Mouse (Mus musculus) midbrain, embryonic 15.5 days (tissue): ENCODE measurements at regions not wholly inside any gene's neighbourhood (a gene's known extent, or its start where the extent isn't known, plus 50 kb on each side); places are given as distances from the start of the nearest gene placed in this dataset.

Experiments
- ATAC-seq: fragments of 200-750 bp; cut with Nextera tagmentation; replicated peaks from 2 replicates; pipeline ENCODE4 v1.8.0; 2017; ENCODE audit warnings: moderate TSS enrichment
- H3K27ac ChIP-seq: fragments of 300-500 bp; sonication (generic); 2 replicates; pipeline ENCODE4 v1.5.1; 2015; ENCODE audit warnings: mild to moderate bottlenecking, inconsistent platforms
- H3K27me3 ChIP-seq: fragments of 300-500 bp; sonication (generic); replicated peaks from 2 replicates; pipeline ENCODE4 v1.6.1; 2015; ENCODE audit warnings: inconsistent platforms
- H3K36me3 ChIP-seq: fragments of 300-500 bp; sonication (generic); replicated peaks from 2 replicates; pipeline ENCODE4 v1.6.1; 2015; ENCODE audit warnings: inconsistent platforms
- H3K4me1 ChIP-seq: fragments of 300-500 bp; sonication (generic); 2 replicates; pipeline ENCODE4 v1.6.1; 2015; ENCODE audit warnings: inconsistent platforms
- H3K4me2 ChIP-seq: fragments of 300-500 bp; sonication (generic); 2 replicates; pipeline ENCODE4 v1.6.1; 2015; ENCODE audit warnings: inconsistent platforms, mild to moderate bottlenecking, moderate library complexity
- H3K4me3 ChIP-seq: fragments of 300-500 bp; sonication (generic); 2 replicates; pipeline ENCODE4 v1.5.1; 2015; ENCODE audit warnings: mild to moderate bottlenecking, inconsistent platforms
- H3K9ac ChIP-seq: fragments of 300-500 bp; sonication (generic); 2 replicates; pipeline ENCODE4 v1.6.1; 2015; ENCODE audit warnings: mild to moderate bottlenecking, inconsistent platforms
- H3K9me3 ChIP-seq: fragments of 300-500 bp; sonication (generic); 2 replicates; pipeline ENCODE4 v1.6.1; 2016; ENCODE audit warnings: inconsistent platforms
- WGBS: fragments of 180-500 bp; shearing (Covaris S2); methylation state at CpG from one replicate; pipeline ENCODE4 v1.1.7; 2015; ENCODE audit warnings: mixed read lengths; 5-methylcytosine and 5-hydroxymethylcytosine counted together

DNA sequence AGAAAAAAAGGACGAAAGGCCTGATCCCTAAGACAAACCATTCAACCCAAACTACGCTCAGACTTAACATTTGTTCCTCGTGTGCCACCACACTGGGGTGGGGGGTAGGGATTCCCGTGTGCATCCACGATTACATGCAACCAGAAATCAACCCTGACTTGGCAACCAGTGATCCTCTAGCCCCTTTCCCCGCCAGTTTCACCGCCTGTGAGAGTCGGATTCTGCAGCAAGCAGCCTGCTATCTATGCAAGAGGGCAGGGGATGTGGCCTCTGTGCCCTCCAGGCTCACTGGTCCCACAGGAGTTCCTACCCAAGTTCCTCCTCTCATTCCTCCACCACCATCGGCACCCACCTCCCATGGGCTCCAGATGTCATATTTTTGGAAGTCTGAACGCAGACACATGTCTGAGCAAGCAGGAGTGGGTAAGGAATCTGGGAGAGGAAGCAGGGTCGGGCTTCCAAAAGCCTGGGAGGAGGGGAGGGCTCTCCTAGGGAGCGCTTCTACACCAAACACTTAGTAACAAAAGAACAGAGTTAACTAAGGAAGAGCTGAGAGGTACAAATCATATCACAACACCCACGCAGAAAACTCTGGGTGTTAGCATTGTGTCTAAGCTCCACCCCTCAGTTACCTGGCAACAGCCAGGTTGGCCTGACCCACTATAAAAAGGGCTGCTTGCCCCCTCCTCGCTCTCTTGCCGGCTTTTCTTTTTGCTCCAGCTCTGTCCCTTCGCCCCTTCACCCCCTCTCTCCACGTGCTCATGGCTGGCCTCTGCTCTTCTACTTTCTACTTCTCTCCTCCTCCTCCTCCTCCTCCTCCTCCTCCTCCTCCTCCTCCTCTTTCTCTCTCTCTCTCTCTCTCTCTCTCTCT, 127.9 kb upstream of the Arid1b start:
- H3K4me1 ChIP-seq, result peaks cover 21% of the 10 kb centered on the region
- ATAC-seq, result peak; percentile 45
- peak overlapping the region; percentile 37 for H3K4me2 ChIP-seq
- H3K27me3 ChIP-seq, result no peaks in the 10 kb centered on the region
- H3K9me3 ChIP-seq, result no peaks in the 10 kb centered on the region
- H3K36me3 ChIP-seq, result no peaks in the 10 kb centered on the region
- H3K9ac ChIP-seq, result peak overlapping the region; percentile 20; the same call in 1 of the 2 replicates
- H3K27ac ChIP-seq, result peak overlapping the region; percentile 71
- 33% methylated on average over 17 of the region's 17 CpGs for WGBS
- peak overlapping the region; percentile 8; the same call in 1 of the 2 replicates for H3K4me3 ChIP-seq

DNA sequence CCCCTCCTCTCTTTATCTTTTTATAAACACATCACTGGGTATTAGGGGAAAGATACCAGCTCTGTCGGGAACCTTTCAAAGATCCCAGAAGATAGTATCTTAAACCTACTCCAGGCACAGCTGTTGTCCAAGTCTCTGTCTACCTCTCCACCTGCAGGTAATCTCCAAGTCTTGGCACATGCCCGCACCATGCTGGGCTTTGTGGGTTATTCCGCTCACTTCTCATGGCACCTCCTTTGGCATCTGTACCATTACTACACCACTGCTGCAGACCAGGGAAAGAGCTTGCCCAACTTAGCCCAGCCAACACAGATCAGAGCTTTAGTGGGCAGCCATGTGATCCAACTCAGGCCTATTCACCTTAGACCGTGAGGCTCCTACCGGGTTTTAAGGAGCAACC, 127.0 kb upstream of the Arid1b start:
- Histone ChIP-seq H3K36me3 (no peaks in the 10 kb centered on the region), H3K9me3 (no peaks in the 10 kb centered on the region), H3K9ac (no peak overlapping the region), H3K27ac (no peak overlapping the region), H3K4me2 (no peak overlapping the region), H3K4me1 (peaks cover 21% of the 10 kb centered on the region), H3K27me3 (no peaks in the 10 kb centered on the region), H3K4me3 (no peak overlapping the region)
- no peak for ATAC-seq
- WGBS, result 93% methylated on average over 5 of the region's 5 CpGs

DNA sequence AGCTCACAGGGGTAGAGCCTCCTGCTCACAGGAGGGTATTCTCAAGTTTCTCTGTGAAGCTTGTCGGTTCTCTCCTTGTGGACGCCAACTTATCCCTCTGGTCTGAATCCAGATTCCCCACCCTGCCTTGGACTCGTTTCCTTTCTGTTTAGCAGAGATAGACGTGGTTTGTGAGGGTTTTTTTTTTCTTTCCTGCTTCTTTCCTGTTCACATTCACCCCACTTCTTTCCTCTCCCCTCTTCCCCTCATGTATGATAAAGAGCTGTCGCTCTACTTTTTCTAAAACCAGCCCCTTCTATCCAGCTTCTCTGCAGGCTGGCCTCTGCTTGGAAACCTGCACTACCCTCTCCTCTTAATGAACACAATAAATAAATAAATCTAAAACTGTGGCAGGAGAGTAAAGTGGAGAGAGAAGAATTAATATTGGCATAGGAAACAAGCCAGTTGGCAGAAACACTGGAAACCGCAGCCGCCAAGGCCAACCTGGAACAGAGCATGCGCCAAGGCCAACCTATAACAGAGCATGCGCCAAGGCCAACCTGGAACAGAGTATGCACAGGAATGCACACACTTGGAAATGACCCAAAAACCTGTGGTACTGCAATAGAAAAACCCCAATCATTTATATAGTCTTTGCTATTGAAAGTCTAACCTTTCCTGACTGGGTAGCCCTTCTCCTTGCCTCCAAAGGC, 126.2 kb upstream of the Arid1b start:
- no peaks in the 10 kb centered on the region for H3K36me3 ChIP-seq
- no peaks in the 10 kb centered on the region for H3K9me3 ChIP-seq
- no peaks in the 10 kb centered on the region for H3K27me3 ChIP-seq
- H3K9ac ChIP-seq, result no peak overlapping the region
- H3K4me2 ChIP-seq, result no peak overlapping the region
- ATAC-seq, result no peak
- peaks cover 21% of the 10 kb centered on the region for H3K4me1 ChIP-seq
- no peak overlapping the region for H3K4me3 ChIP-seq
- H3K27ac ChIP-seq, result no peak overlapping the region
- 85% methylated on average over 9 of the region's 9 CpGs for WGBS

DNA sequence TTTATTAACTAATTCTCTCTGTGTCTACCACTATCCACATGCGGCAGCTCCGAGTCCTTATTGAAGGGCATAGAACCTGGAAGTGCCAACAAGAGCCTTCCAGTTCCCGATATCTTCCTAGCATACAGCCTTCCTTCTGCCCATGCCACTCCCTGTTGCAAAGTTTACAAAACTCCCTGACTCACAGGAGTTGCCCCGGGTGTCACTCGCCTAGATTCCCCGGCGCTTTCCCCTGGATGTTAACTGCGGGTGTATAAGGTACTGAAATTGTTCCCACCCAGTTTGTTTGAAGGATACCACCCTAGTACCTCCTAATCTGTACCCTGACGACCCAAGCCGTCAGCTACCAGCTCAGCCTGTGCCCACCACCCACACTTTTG, 125.7 kb upstream of the Arid1b start:
- Histone ChIP-seq H3K9me3 (no peaks in the 10 kb centered on the region), H3K27ac (no peak overlapping the region), H3K36me3 (no peaks in the 10 kb centered on the region), H3K27me3 (no peaks in the 10 kb centered on the region), H3K4me1 (peaks cover 21% of the 10 kb centered on the region), H3K9ac (no peak overlapping the region), H3K4me3 (no peak overlapping the region), H3K4me2 (no peak overlapping the region)
- no peak for ATAC-seq
- 93% methylated on average over 10 of the region's 10 CpGs for WGBS

DNA sequence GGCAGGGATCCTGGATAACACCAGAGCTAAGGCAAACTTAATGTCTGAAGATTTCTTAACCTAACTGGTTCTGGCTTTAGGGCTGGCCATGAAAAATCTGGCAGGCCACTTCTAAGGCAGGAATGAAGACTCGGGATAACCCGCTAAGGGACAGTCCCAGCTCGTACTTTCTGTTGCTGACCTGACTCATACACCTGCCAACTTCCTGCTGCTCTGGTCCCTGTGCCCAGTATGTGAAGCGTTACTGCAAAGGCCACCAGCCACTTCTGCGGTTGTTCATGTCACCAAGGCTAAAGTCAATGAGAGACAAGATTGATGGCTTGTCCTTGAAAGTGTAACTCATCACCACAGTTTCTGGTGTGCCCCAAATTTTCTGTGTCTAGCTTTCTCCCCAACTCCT, 125.3 kb upstream of the Arid1b start:
- Histone ChIP-seq H3K27ac (no peak overlapping the region), H3K27me3 (no peaks in the 10 kb centered on the region), H3K9ac (no peak overlapping the region), H3K4me2 (no peak overlapping the region), H3K4me1 (peaks cover 21% of the 10 kb centered on the region), H3K36me3 (no peaks in the 10 kb centered on the region), H3K4me3 (no peak overlapping the region), H3K9me3 (no peaks in the 10 kb centered on the region)
- WGBS, result 92% methylated on average over 5 of the region's 5 CpGs
- no peak for ATAC-seq

DNA sequence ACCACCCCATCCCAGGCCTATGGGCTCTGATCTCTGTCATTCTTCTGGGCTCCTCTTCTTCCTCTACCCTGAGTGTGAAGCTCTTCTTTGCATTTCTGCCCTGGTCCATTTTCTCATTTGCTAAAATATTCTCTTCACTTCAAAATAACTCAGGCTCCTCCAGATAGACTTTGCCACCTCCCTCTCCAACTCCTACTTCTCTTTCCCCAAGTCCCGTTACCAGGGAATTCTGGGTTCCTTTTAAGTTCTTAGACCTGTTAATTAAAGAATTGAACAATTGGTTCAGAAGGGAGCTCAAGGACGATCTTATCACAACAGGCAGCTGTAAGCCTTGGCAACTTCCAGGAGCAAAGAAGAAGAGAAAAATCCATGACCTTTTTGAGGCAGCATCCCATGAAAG, 122.9 kb upstream of the Arid1b start:
- Histone ChIP-seq H3K9ac (no peak overlapping the region), H3K4me2 (no peak overlapping the region), H3K4me3 (no peak overlapping the region), H3K4me1 (peaks cover 3% of the 10 kb centered on the region), H3K36me3 (no peaks in the 10 kb centered on the region), H3K27me3 (no peaks in the 10 kb centered on the region), H3K9me3 (no peaks in the 10 kb centered on the region), H3K27ac (no peak overlapping the region)
- 39% methylated on average over 2 of the region's 2 CpGs for WGBS
- no peak for ATAC-seq

DNA sequence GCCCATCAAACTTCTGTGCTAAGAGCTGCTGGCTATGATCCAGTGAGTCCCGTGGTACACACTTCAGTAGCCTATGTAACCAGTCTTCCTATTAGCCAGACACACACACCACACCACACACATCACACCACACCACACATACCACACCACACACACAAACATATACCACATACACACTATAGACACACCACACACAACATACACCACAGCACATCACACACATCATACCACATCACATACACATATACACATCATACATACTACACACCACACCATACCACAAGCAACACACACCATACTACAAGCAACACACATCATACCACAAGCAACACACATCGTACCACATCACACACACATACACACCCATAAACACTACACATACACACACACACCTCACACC, 119.7 kb upstream of the Arid1b start:
- ATAC-seq, result no peak
- no peak overlapping the region for H3K4me2 ChIP-seq
- no peaks in the 10 kb centered on the region for H3K9me3 ChIP-seq
- no peak overlapping the region for H3K4me3 ChIP-seq
- H3K9ac ChIP-seq, result no peak overlapping the region
- no peaks in the 10 kb centered on the region for H3K36me3 ChIP-seq
- H3K4me1 ChIP-seq, result no peaks in the 10 kb centered on the region
- no peak overlapping the region for H3K27ac ChIP-seq
- WGBS, result 86% methylated on average over 2 of the region's 2 CpGs
- no peaks in the 10 kb centered on the region for H3K27me3 ChIP-seq

DNA sequence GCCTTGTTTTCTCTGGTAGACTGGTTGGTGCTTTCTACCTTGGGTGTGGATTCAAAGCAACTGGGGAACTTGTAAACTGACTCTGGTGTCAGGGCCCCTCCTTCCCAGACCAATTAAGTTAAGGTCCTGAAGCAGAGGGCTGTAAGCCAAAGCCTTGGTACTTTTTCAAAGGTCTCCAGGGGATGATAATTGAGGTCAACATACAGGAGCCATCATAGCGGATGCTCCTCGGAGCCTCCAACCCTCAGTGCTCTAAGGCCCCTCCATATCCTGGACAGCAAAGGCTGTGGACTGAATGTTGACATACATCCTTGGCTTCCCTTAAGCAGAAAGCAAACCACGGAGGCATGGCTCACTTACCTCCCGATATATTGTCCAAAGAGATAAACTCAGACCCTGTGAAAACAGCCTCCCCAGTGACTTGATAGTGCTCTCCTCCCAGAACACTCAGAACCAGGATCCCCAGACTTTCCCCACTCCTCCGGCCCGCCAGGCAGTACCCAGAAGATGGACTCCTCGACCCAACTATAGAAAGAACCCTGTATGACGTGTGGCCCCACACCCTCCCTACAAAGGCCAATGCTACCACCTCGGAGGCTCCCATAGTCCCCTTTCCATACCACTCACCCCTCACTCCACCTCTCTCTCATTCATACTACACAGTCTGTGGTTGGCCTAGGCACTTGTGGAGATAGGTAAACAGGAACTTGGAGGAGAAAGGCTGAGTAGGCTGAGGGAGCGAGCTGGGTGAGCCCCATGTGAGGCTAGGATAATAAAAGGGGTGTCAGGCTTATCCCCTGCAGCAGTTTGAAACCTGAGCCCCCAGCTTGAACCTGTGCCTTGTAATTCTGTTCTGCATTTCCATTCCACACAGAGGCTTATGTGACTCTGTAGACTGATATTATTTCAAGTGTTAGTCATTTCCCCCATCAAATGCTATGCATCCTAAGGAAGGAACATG, 118.8 kb upstream of the Arid1b start:
- no peak overlapping the region for H3K27ac ChIP-seq
- no peaks in the 10 kb centered on the region for H3K27me3 ChIP-seq
- no peaks in the 10 kb centered on the region for H3K36me3 ChIP-seq
- H3K4me1 ChIP-seq, result no peaks in the 10 kb centered on the region
- no peak for ATAC-seq
- H3K4me3 ChIP-seq, result no peak overlapping the region
- H3K4me2 ChIP-seq, result no peak overlapping the region
- WGBS, result 88% methylated on average over 10 of the region's 10 CpGs
- no peak overlapping the region for H3K9ac ChIP-seq
- H3K9me3 ChIP-seq, result no peaks in the 10 kb centered on the region

DNA sequence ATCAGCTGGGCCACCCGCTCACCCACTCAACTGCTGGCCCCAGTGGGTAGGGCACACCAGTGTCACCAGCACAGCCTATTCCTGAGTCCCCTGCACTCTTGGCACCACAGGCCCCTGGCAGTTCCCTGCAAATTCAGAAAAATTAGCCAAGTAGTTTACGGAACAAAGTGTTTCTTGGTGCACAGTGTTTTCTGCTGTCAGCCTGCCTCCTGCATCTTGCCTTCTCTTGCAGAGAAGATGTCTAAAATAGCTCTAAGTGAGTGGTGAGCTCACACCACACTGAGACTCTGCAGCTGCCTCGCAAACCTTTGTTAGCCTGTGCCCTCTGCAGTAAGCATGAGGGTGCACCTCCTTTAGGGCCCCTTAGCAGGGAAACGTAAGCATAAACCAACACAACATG, 117.7 kb upstream of the Arid1b start:
- ATAC-seq, result no peak
- Histone ChIP-seq H3K9ac (no peak overlapping the region), H3K9me3 (no peaks in the 10 kb centered on the region), H3K27me3 (no peaks in the 10 kb centered on the region), H3K4me1 (no peaks in the 10 kb centered on the region), H3K27ac (no peak overlapping the region), H3K36me3 (no peaks in the 10 kb centered on the region), H3K4me2 (no peak overlapping the region), H3K4me3 (no peak overlapping the region)
- WGBS, result 94% methylated on average over 4 of the region's 4 CpGs

DNA sequence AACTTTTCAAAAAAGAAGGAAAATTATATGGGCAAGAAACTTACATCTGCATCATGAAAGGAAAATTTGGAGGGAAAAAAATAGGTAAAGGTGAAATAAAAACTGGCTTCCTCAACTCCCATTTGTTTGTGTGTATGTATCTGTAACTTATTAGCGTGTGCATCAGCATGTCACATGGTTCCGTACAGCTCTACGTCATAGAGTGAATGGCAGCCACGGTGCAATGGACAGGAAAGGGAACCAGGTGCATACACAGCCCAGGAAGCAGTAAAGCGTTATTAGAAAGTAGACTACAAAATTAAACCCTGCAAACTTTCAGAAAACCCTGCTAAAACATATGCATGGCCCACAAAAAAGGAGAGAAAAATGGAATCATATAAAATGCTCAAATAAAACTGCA, 112.7 kb upstream of the Arid1b start:
- no peaks in the 10 kb centered on the region for H3K27me3 ChIP-seq
- H3K4me1 ChIP-seq, result no peaks in the 10 kb centered on the region
- H3K4me3 ChIP-seq, result no peak overlapping the region
- H3K9ac ChIP-seq, result no peak overlapping the region
- no peak for ATAC-seq
- H3K27ac ChIP-seq, result no peak overlapping the region
- 93% methylated on average over 5 of the region's 5 CpGs for WGBS
- no peaks in the 10 kb centered on the region for H3K9me3 ChIP-seq
- H3K4me2 ChIP-seq, result no peak overlapping the region
- H3K36me3 ChIP-seq, result no peaks in the 10 kb centered on the region

DNA sequence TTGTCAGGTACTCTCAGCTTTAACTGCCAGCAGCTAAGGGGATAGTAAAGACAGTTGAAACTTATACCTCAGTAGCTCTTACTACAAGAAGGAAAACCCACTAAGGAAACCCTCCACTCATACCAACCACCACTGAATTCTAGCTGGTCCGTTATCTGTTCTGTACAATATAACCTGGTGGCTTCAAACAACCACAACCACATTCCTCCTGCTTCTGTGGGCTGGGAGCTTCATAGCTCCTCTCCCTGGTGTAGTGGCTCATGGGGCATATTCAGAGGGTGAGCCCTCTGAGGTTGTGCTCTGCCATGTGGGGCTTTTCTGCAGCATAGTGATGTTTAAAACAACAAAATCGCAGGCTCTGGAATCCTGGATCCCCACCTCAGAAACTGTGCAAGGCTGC, 110.0 kb upstream of the Arid1b start:
- H3K4me3 ChIP-seq, result no peak overlapping the region
- ATAC-seq, result no peak
- H3K4me1 ChIP-seq, result no peaks in the 10 kb centered on the region
- H3K4me2 ChIP-seq, result no peak overlapping the region
- H3K9me3 ChIP-seq, result no peaks in the 10 kb centered on the region
- no peak overlapping the region for H3K27ac ChIP-seq
- H3K27me3 ChIP-seq, result no peaks in the 10 kb centered on the region
- 100% methylated on average over 2 of the region's 2 CpGs for WGBS
- H3K36me3 ChIP-seq, result no peaks in the 10 kb centered on the region
- no peak overlapping the region for H3K9ac ChIP-seq

DNA sequence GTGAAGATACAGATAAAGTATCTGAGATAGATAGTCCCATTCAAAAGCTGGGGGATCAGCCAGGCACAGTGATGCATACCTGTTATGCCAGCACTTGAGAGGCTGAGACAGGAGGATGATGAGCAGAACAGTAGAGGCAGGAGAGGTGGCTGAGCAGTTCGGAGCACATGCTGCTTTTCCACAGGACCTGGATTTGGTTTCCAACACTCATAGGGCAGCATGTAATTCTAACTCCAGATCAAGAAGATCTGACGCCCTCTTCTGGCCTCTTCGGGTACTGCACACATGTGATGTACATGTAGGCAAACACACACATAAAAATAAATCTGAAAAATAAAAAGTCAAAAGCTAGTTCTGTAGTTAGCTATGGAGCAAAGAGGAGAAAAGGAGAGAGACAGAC, 109.4 kb upstream of the Arid1b start:
- H3K9ac ChIP-seq, result no peak overlapping the region
- H3K27ac ChIP-seq, result no peak overlapping the region
- no peak overlapping the region for H3K4me3 ChIP-seq
- no peak overlapping the region for H3K4me2 ChIP-seq
- H3K27me3 ChIP-seq, result no peaks in the 10 kb centered on the region
- H3K9me3 ChIP-seq, result no peaks in the 10 kb centered on the region
- ATAC-seq, result no peak
- no peaks in the 10 kb centered on the region for H3K36me3 ChIP-seq
- no peaks in the 10 kb centered on the region for H3K4me1 ChIP-seq
- 73% methylated on average over 3 of the region's 3 CpGs for WGBS
